Mouse (Mus musculus): ENCODE results near the gene 1810013L24Rik. TPM values are rescaled to one million over a fixed set of nuclear protein-coding genes. Genes with fewer than 3 reads are reported as not detected.

1810013L24Rik gene
- 31.6 and 33.6 TPM in 2 replicates for polyA plus RNA-seq (2015; fragmentation: Nextera tagmentation; extraction: Ambion mirVana)

DNA sequence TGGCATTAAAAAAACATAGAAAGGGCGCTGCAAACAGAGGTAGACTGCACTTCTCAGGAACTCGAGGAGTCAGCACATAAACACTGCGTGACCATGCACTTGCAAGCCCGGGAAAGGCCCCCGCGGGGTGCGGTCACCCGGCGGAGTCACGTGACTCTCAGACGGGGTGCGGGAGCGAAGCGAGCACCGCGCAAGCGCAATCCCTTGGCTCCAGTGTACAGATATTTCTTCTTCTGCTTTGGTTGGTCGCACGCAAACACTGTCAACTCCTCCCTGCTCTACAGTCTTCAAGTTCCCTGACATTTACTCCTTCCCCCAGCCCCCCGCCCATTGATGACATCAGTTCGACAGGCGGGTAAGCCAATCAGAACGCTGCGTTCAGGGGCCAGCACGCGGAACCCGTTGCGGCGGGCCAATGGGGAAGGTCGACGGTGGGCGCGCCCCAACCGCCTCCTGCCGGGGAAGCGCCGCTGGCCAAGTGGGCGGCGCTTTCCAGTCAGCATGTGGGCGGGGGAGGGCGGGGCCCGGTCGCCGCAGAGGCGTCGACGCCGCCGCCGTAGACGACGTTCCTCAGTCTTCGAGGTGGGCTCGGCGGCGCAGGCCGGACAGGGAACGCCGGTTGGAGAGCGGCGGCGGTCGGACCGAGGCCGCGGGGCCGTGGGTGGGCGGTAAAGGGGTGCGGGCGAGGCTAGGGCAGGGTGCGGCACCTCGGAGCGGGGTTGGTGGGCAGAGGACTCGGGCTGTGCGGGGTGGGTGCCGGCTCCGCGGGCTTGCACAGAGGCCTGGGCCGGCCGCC lies at the start of gene 1810013L24Rik:
Gene 1810013L24Rik (plus strand): TSS at position 537 of the 796 bp plus-strand sequence.
- under 1% methylated on average over 58 of the region's 80 CpGs for WGBS
- Histone ChIP-seq H3K4me2 (replicated peaks) (peak within 1 kb of the TSS; percentile 98), H3K27me3 (no peaks in the 10 kb centered on the region), H3K4me1 (peaks cover 38% of the 10 kb centered on the region), H3K9me3 (no peaks in the 10 kb centered on the region), H3K4me3 (peak within 1 kb of the TSS; percentile 78), H3K9ac (replicated peaks) (peak within 1 kb of the TSS; percentile 89), H3K36me3 (peaks cover 11% of the 10 kb centered on the region; the same call in 1 of the 2 replicates), H3K27ac (replicated peaks) (peak within 1 kb of the TSS; percentile 95)
- peak; percentile 95 for ATAC-seq (replicated peaks)

GRCm38 (mm10) chr16:8780187-8780586 lies 49.7 kb upstream of the 1810013L24Rik start:
- Histone ChIP-seq H3K27me3 (no peaks in the 10 kb centered on the region), H3K4me1 (no peaks in the 10 kb centered on the region), H3K4me3 (no peak overlapping the region), H3K27ac (replicated peaks) (no peak overlapping the region), H3K36me3 (no peaks in the 10 kb centered on the region), H3K9me3 (no peaks in the 10 kb centered on the region), H3K4me2 (replicated peaks) (no peak overlapping the region), H3K9ac (replicated peaks) (no peak overlapping the region)
- ATAC-seq (replicated peaks) = no peak
- 90% methylated on average over 3 of the region's 3 CpGs for WGBS

DNA sequence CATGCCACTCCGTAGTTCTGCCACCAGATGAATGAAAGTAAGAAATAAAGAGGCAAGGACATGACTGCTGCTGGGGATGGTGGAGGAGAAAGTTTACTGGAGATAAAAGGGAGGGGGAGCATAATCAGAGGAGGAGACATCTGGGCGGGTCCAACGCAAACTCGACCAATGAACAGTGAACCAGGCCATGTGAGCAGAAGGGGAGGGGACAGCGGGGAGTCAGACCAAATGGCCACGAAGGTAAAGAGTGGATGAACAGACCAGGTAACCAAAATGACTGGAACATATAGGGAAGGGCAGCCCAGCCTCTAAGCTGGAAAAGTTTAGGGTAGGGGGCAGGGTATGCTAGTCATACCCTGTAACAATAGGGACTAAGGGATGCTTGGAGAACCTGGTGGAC lies 48.7 kb upstream of the 1810013L24Rik start:
- no peak overlapping the region for H3K4me2 ChIP-seq (replicated peaks)
- WGBS = 64% methylated on average over 6 of the region's 6 CpGs
- H3K27me3 ChIP-seq = no peaks in the 10 kb centered on the region
- H3K9ac ChIP-seq (replicated peaks) = no peak overlapping the region
- no peak for ATAC-seq (replicated peaks)
- no peaks in the 10 kb centered on the region for H3K4me1 ChIP-seq
- no peaks in the 10 kb centered on the region for H3K36me3 ChIP-seq
- H3K27ac ChIP-seq (replicated peaks) = no peak overlapping the region
- no peaks in the 10 kb centered on the region for H3K9me3 ChIP-seq
- no peak overlapping the region for H3K4me3 ChIP-seq

DNA sequence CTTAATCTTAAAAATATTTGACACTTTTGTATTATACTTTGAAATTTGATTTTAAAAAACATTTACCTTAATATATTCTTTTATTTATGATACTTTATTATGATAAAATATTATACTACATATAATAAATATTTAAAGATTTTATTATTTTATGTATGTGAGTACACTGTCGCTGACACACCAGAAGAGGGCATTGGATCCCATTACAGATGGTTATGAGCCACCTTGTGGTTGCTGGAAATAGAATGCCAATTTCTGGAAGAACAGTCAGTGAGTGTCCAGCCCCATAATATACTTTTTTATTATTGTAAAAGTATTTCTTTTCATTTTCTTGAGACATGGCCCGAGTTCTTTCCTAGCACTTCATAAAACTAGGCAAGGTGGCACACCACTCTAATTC lies 48.2 kb upstream of the 1810013L24Rik start:
- Histone ChIP-seq H3K4me2 (replicated peaks) (no peak overlapping the region), H3K4me1 (no peaks in the 10 kb centered on the region), H3K27me3 (no peaks in the 10 kb centered on the region), H3K27ac (replicated peaks) (no peak overlapping the region), H3K9ac (replicated peaks) (no peak overlapping the region), H3K36me3 (no peaks in the 10 kb centered on the region), H3K9me3 (no peaks in the 10 kb centered on the region), H3K4me3 (no peak overlapping the region)
- ATAC-seq (replicated peaks) = no peak
- 87% methylated on average over 2 of the region's 2 CpGs for WGBS

DNA sequence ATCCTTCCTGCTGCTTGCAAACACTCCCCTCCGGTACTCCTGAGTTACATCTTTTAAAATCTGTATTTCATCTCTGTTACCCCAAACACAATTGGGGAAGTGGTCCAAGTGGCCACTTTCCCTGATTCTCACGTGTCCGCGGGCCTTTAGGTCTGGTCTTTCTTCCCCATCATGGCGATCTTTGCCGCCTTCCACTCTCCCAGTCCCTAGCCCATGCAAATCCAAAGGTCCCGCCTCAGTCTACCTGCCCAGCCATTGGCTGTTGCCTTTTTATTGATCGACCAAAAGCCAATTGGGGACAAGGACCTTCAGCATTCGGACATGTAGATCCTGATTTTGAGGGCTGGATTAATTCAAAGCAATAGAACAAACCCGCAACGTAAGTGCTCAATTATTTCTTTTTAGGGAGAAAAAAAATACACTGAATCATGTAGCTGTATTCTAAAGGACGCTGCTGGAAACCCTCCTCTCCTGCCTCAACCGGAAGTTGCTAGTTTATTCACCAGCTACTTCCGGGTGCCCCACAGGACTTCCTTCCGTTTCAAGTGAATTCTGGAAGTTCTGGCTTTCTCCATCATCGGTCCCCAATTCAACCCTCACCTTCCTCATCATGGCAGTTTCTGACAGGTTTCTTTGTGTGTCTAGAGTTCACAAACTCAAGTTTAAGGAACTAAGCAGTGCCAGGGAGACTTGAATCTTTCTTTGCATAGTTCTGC lies 46.5 kb upstream of the 1810013L24Rik start:
- Histone ChIP-seq H3K4me2 (replicated peaks) (no peak overlapping the region), H3K9ac (replicated peaks) (no peak overlapping the region), H3K36me3 (no peaks in the 10 kb centered on the region), H3K27ac (replicated peaks) (no peak overlapping the region), H3K4me1 (no peaks in the 10 kb centered on the region), H3K9me3 (no peaks in the 10 kb centered on the region), H3K4me3 (no peak overlapping the region), H3K27me3 (no peaks in the 10 kb centered on the region)
- no peak for ATAC-seq (replicated peaks)
- 86% methylated on average over 16 of the region's 16 CpGs for WGBS

- H3K4me3 ChIP-seq = no peak overlapping the region
- H3K9me3 ChIP-seq = no peaks in the 10 kb centered on the region
- no peaks in the 10 kb centered on the region for H3K4me1 ChIP-seq
- 66% methylated on average over 3 of the region's 3 CpGs for WGBS
- no peaks in the 10 kb centered on the region for H3K27me3 ChIP-seq
- H3K36me3 ChIP-seq = no peaks in the 10 kb centered on the region
- no peak for ATAC-seq (replicated peaks)
- no peak overlapping the region for H3K27ac ChIP-seq (replicated peaks)
- H3K4me2 ChIP-seq (replicated peaks) = no peak overlapping the region
- no peak overlapping the region for H3K9ac ChIP-seq (replicated peaks)
Measured at GRCm38 (mm10) chr16:8784753-8785152, 45.1 kb upstream of the 1810013L24Rik start.

DNA sequence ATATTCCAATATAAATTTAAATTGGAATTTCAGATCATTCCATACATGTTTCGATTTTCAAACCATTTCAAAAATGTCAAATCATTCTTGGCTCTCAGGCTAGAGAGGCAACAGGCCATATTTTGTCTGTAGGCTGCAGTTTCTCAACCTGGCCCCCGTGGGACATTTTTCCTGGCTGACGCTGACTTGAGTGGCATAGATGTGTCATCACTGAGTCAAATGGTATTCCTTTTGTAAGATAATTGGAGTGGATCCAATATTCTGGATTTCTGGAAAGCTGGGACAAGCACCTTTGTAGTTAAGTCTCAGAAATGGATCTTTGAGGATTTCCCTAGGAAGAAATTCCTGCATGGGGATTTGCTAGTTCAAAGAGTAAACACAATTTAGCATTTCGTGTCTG lies 39.0 kb upstream of the 1810013L24Rik start:
- ATAC-seq (replicated peaks) = no peak
- Histone ChIP-seq H3K27ac (replicated peaks) (no peak overlapping the region), H3K27me3 (no peaks in the 10 kb centered on the region), H3K4me1 (no peaks in the 10 kb centered on the region), H3K9ac (replicated peaks) (no peak overlapping the region), H3K9me3 (no peaks in the 10 kb centered on the region), H3K36me3 (no peaks in the 10 kb centered on the region), H3K4me2 (replicated peaks) (no peak overlapping the region), H3K4me3 (no peak overlapping the region)
- 76% methylated on average over 4 of the region's 4 CpGs for WGBS

DNA sequence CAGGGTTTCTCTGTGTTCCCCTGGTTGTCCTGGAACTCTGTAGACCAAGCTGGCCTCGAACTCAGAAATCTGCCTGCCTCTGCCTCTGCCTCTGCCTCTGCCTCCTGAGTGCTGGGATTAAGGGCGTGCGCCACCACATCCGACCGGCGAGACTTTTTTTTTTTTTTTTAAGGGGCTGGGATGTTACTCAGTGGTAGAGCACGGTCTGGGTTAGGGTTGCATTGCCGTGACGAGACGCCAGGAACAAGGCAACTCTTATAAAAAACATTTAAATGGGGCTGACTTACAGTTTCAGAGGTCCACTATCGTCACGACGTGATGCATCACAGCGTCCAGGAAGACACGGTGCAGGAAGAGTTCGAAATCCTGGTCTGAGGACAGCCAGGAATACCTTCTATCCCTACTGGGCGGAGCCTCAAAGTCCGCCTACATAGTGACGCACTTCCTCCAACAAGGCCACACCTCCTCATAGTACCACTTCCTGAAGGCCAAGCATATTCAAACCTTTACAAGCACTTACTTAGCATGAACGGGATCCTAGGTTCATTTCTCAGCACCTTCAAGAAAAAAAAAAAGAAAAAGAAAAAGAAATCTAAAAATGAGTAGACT lies 37.8 kb upstream of the 1810013L24Rik start, which contains the start of gene Usp7:
Gene Usp7 (minus strand): TSS at position 360 of the 609 bp plus-strand sequence.
- Histone ChIP-seq H3K27ac (replicated peaks) (no peak within 1 kb of the TSS), H3K9ac (replicated peaks) (no peak within 1 kb of the TSS), H3K36me3 (no peaks in the 10 kb centered on the region), H3K4me2 (replicated peaks) (no peak within 1 kb of the TSS), H3K4me1 (no peaks in the 10 kb centered on the region), H3K27me3 (no peaks in the 10 kb centered on the region), H3K9me3 (no peaks in the 10 kb centered on the region), H3K4me3 (no peak within 1 kb of the TSS)
- no peak for ATAC-seq (replicated peaks)
- 94% methylated on average over 20 of the region's 20 CpGs for WGBS

DNA sequence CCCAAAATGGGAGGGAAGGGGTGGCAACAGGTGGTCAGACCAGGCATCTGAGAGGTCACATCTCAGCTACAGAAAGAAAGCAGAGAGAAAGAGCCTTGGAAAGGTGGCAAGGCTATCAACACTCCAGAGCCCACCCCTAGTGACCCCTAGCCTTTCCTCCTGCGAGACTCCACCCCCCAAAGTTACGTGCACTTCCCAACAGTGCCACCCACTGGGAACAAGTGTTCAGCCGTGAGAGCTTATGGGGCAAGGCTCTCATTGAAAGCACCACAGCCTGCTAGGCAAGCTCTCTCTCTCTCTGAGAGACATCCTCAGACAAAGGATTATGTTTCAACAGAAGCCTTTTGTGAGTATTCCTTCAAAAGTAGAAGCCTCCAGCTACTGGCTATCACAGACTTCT lies 34.9 kb upstream of the 1810013L24Rik start:
- Histone ChIP-seq H3K9me3 (no peaks in the 10 kb centered on the region), H3K4me2 (replicated peaks) (no peak overlapping the region), H3K4me1 (no peaks in the 10 kb centered on the region), H3K27me3 (no peaks in the 10 kb centered on the region), H3K9ac (replicated peaks) (no peak overlapping the region), H3K27ac (replicated peaks) (no peak overlapping the region), H3K4me3 (no peak overlapping the region), H3K36me3 (no peaks in the 10 kb centered on the region)
- no peak for ATAC-seq (replicated peaks)
- WGBS = 5% methylated on average over 3 of the region's 3 CpGs

GRCm38 (mm10) chr16:8795906-8796305 lies 34.0 kb upstream of the 1810013L24Rik start:
- no peaks in the 10 kb centered on the region for H3K36me3 ChIP-seq

DNA sequence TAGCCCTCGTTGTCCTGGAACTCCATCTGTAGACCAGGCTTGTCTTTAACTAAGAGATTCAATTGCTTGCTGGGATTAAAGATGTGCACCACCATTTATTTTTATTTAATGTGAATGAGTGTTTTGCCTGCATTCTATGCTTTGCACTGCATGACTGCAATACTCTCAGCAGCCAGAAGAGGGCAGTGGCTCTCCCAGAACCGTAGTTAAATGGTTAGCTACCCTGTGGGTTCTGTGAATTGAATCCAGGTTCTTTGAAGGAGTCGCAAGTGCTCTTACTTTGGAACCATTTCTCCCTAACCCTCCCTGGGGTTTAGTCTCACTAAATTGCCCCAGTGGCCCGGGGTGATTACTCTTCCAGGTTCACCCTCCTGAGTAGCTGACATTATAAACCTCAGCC lies 23.2 kb upstream of the 1810013L24Rik start:
- Histone ChIP-seq H3K4me2 (replicated peaks) (no peak overlapping the region), H3K27ac (replicated peaks) (no peak overlapping the region), H3K27me3 (no peaks in the 10 kb centered on the region), H3K9me3 (no peaks in the 10 kb centered on the region), H3K4me1 (no peaks in the 10 kb centered on the region), H3K9ac (replicated peaks) (no peak overlapping the region), H3K36me3 (no peaks in the 10 kb centered on the region), H3K4me3 (no peak overlapping the region)
- WGBS = 23% methylated on average over 4 of the region's 4 CpGs
- ATAC-seq (replicated peaks) = no peak

More at GRCm38 (mm10) chr16:8795906-8796305, 34.0 kb upstream of the 1810013L24Rik start:
- Histone ChIP-seq H3K27ac (replicated peaks) (no peak overlapping the region), H3K4me2 (replicated peaks) (no peak overlapping the region), H3K4me3 (no peak overlapping the region), H3K9ac (replicated peaks) (no peak overlapping the region), H3K4me1 (no peaks in the 10 kb centered on the region), H3K27me3 (no peaks in the 10 kb centered on the region), H3K9me3 (no peaks in the 10 kb centered on the region; the same call in 1 of the 2 replicates)
- 47% methylated on average over 2 of the region's 2 CpGs for WGBS
- ATAC-seq (replicated peaks) = no peak
